Mouse (Mus musculus) intestine, embryonic 15.5 days (tissue): ENCODE results near the gene Tubg1. TPM values are rescaled to one million over a fixed set of nuclear protein-coding genes. Genes with fewer than 3 reads are reported as not detected.

ENCODE experiments used
- ATAC-seq: fragments of 200-750 bp; cut with Nextera tagmentation; 2 replicates; pipeline ENCODE4 v1.8.0; 2017; ENCODE audit warnings: moderate TSS enrichment, moderate library complexity
- H3K27ac ChIP-seq: fragments of 300-500 bp; sonication (generic); 2 replicates; pipeline ENCODE4 v1.5.1; 2015; ENCODE audit warnings: mild to moderate bottlenecking, inconsistent platforms
- H3K27me3 ChIP-seq: fragments of 300-500 bp; sonication (generic); replicated peaks from 2 replicates; pipeline ENCODE4 v1.6.1; 2015; ENCODE audit warnings: inconsistent platforms
- H3K36me3 ChIP-seq: fragments of 300-500 bp; sonication (generic); 2 replicates; pipeline ENCODE4 v1.6.1; 2015; ENCODE audit warnings: inconsistent platforms
- H3K4me1 ChIP-seq: fragments of 300-500 bp; sonication (generic); replicated peaks from 2 replicates; pipeline ENCODE4 v1.6.1; 2015; ENCODE audit warnings: inconsistent platforms
- H3K4me2 ChIP-seq: fragments of 300-500 bp; sonication (generic); replicated peaks from 2 replicates; pipeline ENCODE4 v1.6.1; 2015; ENCODE audit warnings: mild to moderate bottlenecking, inconsistent platforms
- H3K4me3 ChIP-seq: fragments of 300-500 bp; sonication (generic); replicated peaks from 2 replicates; pipeline ENCODE4 v1.5.1; 2015; ENCODE audit warnings: inconsistent platforms
- H3K9ac ChIP-seq: fragments of 300-500 bp; sonication (generic); 2 replicates; pipeline ENCODE4 v1.6.1; 2015; ENCODE audit warnings: inconsistent platforms
- H3K9me3 ChIP-seq: fragments of 300-500 bp; sonication (generic); 2 replicates; pipeline ENCODE4 v1.6.1; 2016; ENCODE audit warnings: inconsistent platforms
- WGBS: fragments of 180-500 bp; shearing (Covaris S2); methylation state at CpG from one replicate; pipeline ENCODE4 v1.1.7; 2015; 5-methylcytosine and 5-hydroxymethylcytosine counted together
- polyA plus RNA-seq: library from polyadenylated mRNA; unstranded; fragments of >200 nt; fragmentation: Nextera tagmentation; extraction: Ambion mirVana; gene quantifications from 2 replicates; pipeline ENCODE4 v1.2.1, GENCODE M21; 2015

Gene Tubg1
- polyA plus RNA-seq, 1 experiment from 2014 or later, result 59.2 TPM

GRCm38 (mm10) chr11:101171721-101172433, 52.1 kb downstream of the Tubg1 start:
- peak; percentile 70 for ATAC-seq
- H3K27me3 ChIP-seq, result peaks cover 9% of the 10 kb centered on the region
- peak overlapping the region; percentile 94 for H3K27ac ChIP-seq
- H3K4me1 ChIP-seq, result peaks cover 61% of the 10 kb centered on the region
- H3K4me2 ChIP-seq, result peak overlapping the region; percentile 85
- peak overlapping the region; percentile 61 for H3K4me3 ChIP-seq
- H3K36me3 ChIP-seq, result peaks cover 11% of the 10 kb centered on the region
- under 1% methylated on average over 31 of the region's 31 CpGs for WGBS
- H3K9ac ChIP-seq, result peak overlapping the region; percentile 60
- no peaks in the 10 kb centered on the region for H3K9me3 ChIP-seq

GRCm38 (mm10) chr11:101172434-101172815, 52.7 kb downstream of the Tubg1 start:
- H3K9ac ChIP-seq, result peak overlapping the region; percentile 60
- WGBS, result 20% methylated on average over 5 of the region's 5 CpGs
- peak overlapping the region; percentile 94 for H3K27ac ChIP-seq
- peaks cover 66% of the 10 kb centered on the region for H3K4me1 ChIP-seq
- H3K36me3 ChIP-seq, result peaks cover 8% of the 10 kb centered on the region
- H3K4me3 ChIP-seq, result peak overlapping the region; percentile 61
- no peak for ATAC-seq
- H3K27me3 ChIP-seq, result peaks cover 14% of the 10 kb centered on the region
- H3K9me3 ChIP-seq, result no peaks in the 10 kb centered on the region
- peak overlapping the region; percentile 85 for H3K4me2 ChIP-seq

GRCm38 (mm10) chr11:101173112-101173511, 53.4 kb downstream of the Tubg1 start:
- H3K27ac ChIP-seq, result peak overlapping the region; percentile 85
- no peaks in the 10 kb centered on the region for H3K9me3 ChIP-seq
- H3K4me1 ChIP-seq, result peaks cover 66% of the 10 kb centered on the region
- WGBS, result 16% methylated on average over 11 of the region's 11 CpGs
- H3K9ac ChIP-seq, result peak overlapping the region; percentile 51; the same call in 1 of the 2 replicates
- H3K36me3 ChIP-seq, result peaks cover under 1% of the 10 kb centered on the region; the same call in 1 of the 2 replicates
- ATAC-seq, result no peak
- H3K4me2 ChIP-seq, result peak overlapping the region; percentile 89
- H3K27me3 ChIP-seq, result peaks cover 18% of the 10 kb centered on the region
- H3K4me3 ChIP-seq, result peak overlapping the region; percentile 33; the same call in 1 of the 2 replicates

- H3K9me3 ChIP-seq, result no peaks in the 10 kb centered on the region
- H3K4me1 ChIP-seq, result peaks cover 60% of the 10 kb centered on the region
- peak overlapping the region; percentile 51 for H3K9ac ChIP-seq
- peak overlapping the region; percentile 33 for H3K4me3 ChIP-seq
- H3K27ac ChIP-seq, result peak overlapping the region; percentile 85
- WGBS, result 2% methylated on average over 61 of the region's 61 CpGs
- H3K36me3 ChIP-seq, result no peaks in the 10 kb centered on the region
- peak; percentile 50 for ATAC-seq
- H3K27me3 ChIP-seq, result peaks cover 25% of the 10 kb centered on the region
- peak overlapping the region; percentile 89 for H3K4me2 ChIP-seq
These were observed 54.1 kb downstream of the Tubg1 start for GRCm38 (mm10) chr11:101173631-101174388.

GRCm38 (mm10) chr11:101174389-101174745, 54.6 kb downstream of the Tubg1 start:
- Histone ChIP-seq H3K4me1 (peaks cover 55% of the 10 kb centered on the region), H3K9ac (peak overlapping the region; percentile 51), H3K27ac (0 out of 2 replicates have a peak overlapping the region, but pooled peaks have one; percentile 85), H3K27me3 (peaks cover 25% of the 10 kb centered on the region), H3K36me3 (no peaks in the 10 kb centered on the region), H3K4me2 (peak overlapping the region; percentile 89), H3K4me3 (peak overlapping the region; percentile 33), H3K9me3 (no peaks in the 10 kb centered on the region)
- 39% methylated on average over 9 of the region's 9 CpGs for WGBS
- no peak for ATAC-seq

GRCm38 (mm10) chr11:101174851-101175628, 55.3 kb downstream of the Tubg1 start, which contains the start of gene Ccr10:
Gene Ccr10 (minus strand): TSS chr11:101175443.
- no peak for ATAC-seq
- peak within 1 kb of the TSS; percentile 33 for H3K4me3 ChIP-seq
- 0 out of 2 replicates have a peak within 1 kb of the TSS, but pooled peaks have one; percentile 85 for H3K27ac ChIP-seq
- H3K36me3 ChIP-seq, result no peaks in the 10 kb centered on the region
- peaks cover 25% of the 10 kb centered on the region for H3K27me3 ChIP-seq
- H3K4me1 ChIP-seq, result peaks cover 49% of the 10 kb centered on the region
- peak within 1 kb of the TSS; percentile 51 for H3K9ac ChIP-seq
- 26% methylated on average over 14 of the region's 14 CpGs for WGBS
- peak within 1 kb of the TSS; percentile 89 for H3K4me2 ChIP-seq
- no peaks in the 10 kb centered on the region for H3K9me3 ChIP-seq

GRCm38 (mm10) chr11:101175636-101176116, 55.9 kb downstream of the Tubg1 start:
- Histone ChIP-seq H3K9me3 (no peaks in the 10 kb centered on the region), H3K36me3 (no peaks in the 10 kb centered on the region), H3K27ac (no peak overlapping the region), H3K4me2 (peak overlapping the region; percentile 65), H3K4me1 (peaks cover 47% of the 10 kb centered on the region), H3K9ac (0 out of 2 replicates have a peak overlapping the region, but pooled peaks have one; percentile 18), H3K4me3 (peak overlapping the region; percentile 28), H3K27me3 (peaks cover 25% of the 10 kb centered on the region)
- ATAC-seq, result no peak
- 10% methylated on average over 11 of the region's 11 CpGs for WGBS

Other genes starting within 250 kb of the Tubg1 start
- 45.8 and 48.9 TPM in 2 replicates for gene Stat3, start 180.4 kb upstream of the Tubg1 start, polyA plus RNA-seq
- 223 and 237 TPM in 2 replicates for gene Cavin1, start 149.1 kb upstream of the Tubg1 start, polyA plus RNA-seq
- 35.4 and 36.2 TPM in 2 replicates for gene Atp6v0a1, start 110.5 kb upstream of the Tubg1 start, polyA plus RNA-seq
- 14.9 and 16.4 TPM in 2 replicates for gene Naglu, start 49.9 kb upstream of the Tubg1 start, polyA plus RNA-seq
- gene Hsd17b1, start 41.5 kb upstream of the Tubg1 start, polyA plus RNA-seq, result not detected in 2 replicates
- 41.8 and 43.9 TPM in 2 replicates for gene Coasy, start 37.4 kb upstream of the Tubg1 start, polyA plus RNA-seq
- gene Mlx, start 32.7 kb upstream of the Tubg1 start, polyA plus RNA-seq, result 65.0 and 65.4 TPM in 2 replicates
- gene Psmc3ip, start 24.5 kb upstream of the Tubg1 start, polyA plus RNA-seq, result 22.6 and 23.4 TPM in 2 replicates
- 17.0 and 17.2 TPM in 2 replicates for gene Retreg3, start within 50 bp of the Tubg1 start, polyA plus RNA-seq
- gene Tubg2, start 36.0 kb downstream of the Tubg1 start, polyA plus RNA-seq, result 4.4 and 4.8 TPM in 2 replicates
- 0.82 and 1.0 TPM in 2 replicates for gene Cntnap1, start 50.6 kb downstream of the Tubg1 start, polyA plus RNA-seq
- gene Plekhh3, start 51.4 kb downstream of the Tubg1 start, polyA plus RNA-seq, result 11.1 and 12.7 TPM in 2 replicates
- gene Ccr10, start 55.5 kb downstream of the Tubg1 start, polyA plus RNA-seq, result 0.25 and 0.36 TPM in 2 replicates
- gene Ezh1, start 106.5 kb downstream of the Tubg1 start, polyA plus RNA-seq, result 16.0 and 16.3 TPM in 2 replicates
- gene Ramp2, start 126.1 kb downstream of the Tubg1 start, polyA plus RNA-seq, result 98.5 and 114 TPM in 2 replicates
- gene Vps25, start 133.8 kb downstream of the Tubg1 start, polyA plus RNA-seq, result 135 and 142 TPM in 2 replicates
- gene Wnk4, start 140.6 kb downstream of the Tubg1 start, polyA plus RNA-seq, result 12.3 and 12.7 TPM in 2 replicates
- 0.72 and 1.1 TPM in 2 replicates for gene Cntd1, start 159.1 kb downstream of the Tubg1 start, polyA plus RNA-seq
- 250 and 261 TPM in 2 replicates for gene Coa3, start 159.2 kb downstream of the Tubg1 start, polyA plus RNA-seq
- gene Becn1, start 182.3 kb downstream of the Tubg1 start, polyA plus RNA-seq, result 132 and 143 TPM in 2 replicates
- gene Psme3, start 196.3 kb downstream of the Tubg1 start, polyA plus RNA-seq, result 137 and 147 TPM in 2 replicates
- 1.2 and 1.3 TPM in 2 replicates for gene Aoc2, start 205.1 kb downstream of the Tubg1 start, polyA plus RNA-seq
- gene Aoc3, start 210.7 kb downstream of the Tubg1 start, polyA plus RNA-seq, result 2.1 and 2.7 TPM in 2 replicates
- gene G6pc, start 247.6 kb downstream of the Tubg1 start, polyA plus RNA-seq, result 0.30 and 0.39 TPM in 2 replicates